In genomic region chr5:36089243-36089642, GRCm38 (mm10) we compare ENCODE assay signal across 7 mouse cellular contexts.
DNase-seq lines count a peak whose midpoint lies in the region; ATAC-seq and TF ChIP-seq lines count a peak whose summit lies in the region.

No protein-coding gene starts in this region.

- no peaks in the 10 kb centered on the region for H3K27me3 ChIP-seq in midbrain, embryonic 12.5 days
- no peaks in the 10 kb centered on the region for H3K27me3 ChIP-seq in midbrain, embryonic 11.5 days (ENCODE audit: control insufficient read depth, insufficient read depth, low read length)
- H3K27me3 ChIP-seq in heart, embryonic 16.5 days (ENCODE audit: control insufficient read depth, insufficient read depth, low read length): no peaks in the 10 kb centered on the region
- no peaks in the 10 kb centered on the region for H3K27me3 ChIP-seq in midbrain, embryonic 14.5 days (ENCODE audit: control insufficient read depth, insufficient read depth, low read length)
- no peaks in the 10 kb centered on the region for H3K27me3 ChIP-seq in hindbrain, postnatal 0 days (ENCODE audit: insufficient read depth, low read length)

- peaks cover 11% of the 10 kb centered on the region for H3K4me1 ChIP-seq in midbrain, embryonic 12.5 days
- H3K4me1 ChIP-seq in midbrain, embryonic 11.5 days (ENCODE audit: control insufficient read depth, insufficient read depth, low read length): peaks cover 2% of the 10 kb centered on the region; the same call in 1 of the 2 replicates
- peaks cover 25% of the 10 kb centered on the region for H3K4me1 ChIP-seq in heart, embryonic 16.5 days (ENCODE audit: control insufficient read depth, insufficient read depth, low read length)
- 0 out of 2 replicates have a peak, but pooled peaks cover 7% of the 10 kb centered on the region for H3K4me1 ChIP-seq in midbrain, embryonic 14.5 days (ENCODE audit: control insufficient read depth, insufficient read depth, low read length)
- no peaks in the 10 kb centered on the region for H3K4me1 ChIP-seq in hindbrain, postnatal 0 days (ENCODE audit: insufficient read depth, low read length)

- H3K4me3 ChIP-seq in midbrain, embryonic 12.5 days: no peak overlapping the region
- H3K4me3 ChIP-seq in midbrain, embryonic 11.5 days (ENCODE audit: low read depth, low read length): no peak overlapping the region
- no peak overlapping the region for H3K4me3 ChIP-seq in heart, embryonic 16.5 days (ENCODE audit: low read length)
- H3K4me3 ChIP-seq in midbrain, embryonic 14.5 days (replicated peaks; ENCODE audit: low read depth, low read length): no peak overlapping the region
- no peak overlapping the region for H3K4me3 ChIP-seq in hindbrain, postnatal 0 days (ENCODE audit: low read length)
- no peak overlapping the region for H3K4me3 ChIP-seq in left cerebral cortex, adult 2 months

- intact Hi-C loops in left cerebral cortex, postnatal 4 days (cut with DNase I): no loop called here
- intact Hi-C loops in left cerebral cortex, adult 2 months (cut with DNase I): no loop called here

- no peak for TF ChIP-seq CTCF in hindbrain, postnatal 0 days (IDR thresholded peaks at IDR 0.05; ENCODE audit: low read depth)
- no peak for TF ChIP-seq CTCF in left cerebral cortex, adult 2 months (IDR thresholded peaks at IDR 0.05)

- H3K9me3 ChIP-seq in midbrain, embryonic 12.5 days: no peaks in the 10 kb centered on the region
- H3K9me3 ChIP-seq in midbrain, embryonic 11.5 days (ENCODE audit: control insufficient read depth, low read length): no peaks in the 10 kb centered on the region
- no peaks in the 10 kb centered on the region for H3K9me3 ChIP-seq in heart, embryonic 16.5 days (replicated peaks; ENCODE audit: control insufficient read depth, low read length)
- H3K9me3 ChIP-seq in midbrain, embryonic 14.5 days (ENCODE audit: control insufficient read depth, low read length): no peaks in the 10 kb centered on the region
- H3K9me3 ChIP-seq in hindbrain, postnatal 0 days (ENCODE audit: low read length): no peaks in the 10 kb centered on the region

- no peak for DNase-seq in midbrain, embryonic 11.5 days (ENCODE audit: low spot score, missing footprints)
- no peak for DNase-seq in midbrain, embryonic 14.5 days
- no peak for DNase-seq in left cerebral cortex, postnatal 4 days
- no peak for DNase-seq in hindbrain, postnatal 0 days (ENCODE audit: low spot score)
- no peak for DNase-seq in left cerebral cortex, adult 2 months (ENCODE audit: extremely low spot score in 1 of 2, low spot score in 2 of 2)

- H3K9ac ChIP-seq in midbrain, embryonic 12.5 days (replicated peaks): no peak overlapping the region
- no peak overlapping the region for H3K9ac ChIP-seq in midbrain, embryonic 11.5 days (ENCODE audit: low read length)
- H3K9ac ChIP-seq in heart, embryonic 16.5 days (ENCODE audit: low read length): no peak overlapping the region
- H3K9ac ChIP-seq in midbrain, embryonic 14.5 days (replicated peaks; ENCODE audit: low read length): no peak overlapping the region
- no peak overlapping the region for H3K9ac ChIP-seq in hindbrain, postnatal 0 days (replicated peaks; ENCODE audit: low read length)

- H3K27ac ChIP-seq in midbrain, embryonic 12.5 days (replicated peaks): peak overlapping the region; percentile 15; the same call in 1 of the 2 replicates
- H3K27ac ChIP-seq in midbrain, embryonic 11.5 days (ENCODE audit: low read depth, low read length): no peak overlapping the region
- H3K27ac ChIP-seq in heart, embryonic 16.5 days (ENCODE audit: low read length): peak overlapping the region; percentile 59
- H3K27ac ChIP-seq in midbrain, embryonic 14.5 days (replicated peaks; ENCODE audit: low read depth, low read length): peak overlapping the region; percentile 45
- no peak overlapping the region for H3K27ac ChIP-seq in hindbrain, postnatal 0 days
- no peak overlapping the region for H3K27ac ChIP-seq in left cerebral cortex, adult 2 months

- 90% methylated on average over 2 of the region's 2 CpGs for WGBS in midbrain, embryonic 12.5 days
- WGBS in midbrain, embryonic 11.5 days: 82% methylated on average over 2 of the region's 2 CpGs
- 68% methylated on average over 2 of the region's 2 CpGs for WGBS in heart, embryonic 16.5 days
- WGBS in midbrain, embryonic 14.5 days: 91% methylated on average over 2 of the region's 2 CpGs
- 90% methylated on average over 2 of the region's 2 CpGs for WGBS in hindbrain, postnatal 0 days

- no peaks in the 10 kb centered on the region for H3K36me3 ChIP-seq in midbrain, embryonic 12.5 days
- H3K36me3 ChIP-seq in midbrain, embryonic 11.5 days (ENCODE audit: control insufficient read depth, insufficient read depth, low read length): no peaks in the 10 kb centered on the region
- no peaks in the 10 kb centered on the region for H3K36me3 ChIP-seq in heart, embryonic 16.5 days (ENCODE audit: control insufficient read depth, insufficient read depth)
- no peaks in the 10 kb centered on the region for H3K36me3 ChIP-seq in midbrain, embryonic 14.5 days (ENCODE audit: control insufficient read depth, insufficient read depth, low read length)
- no peaks in the 10 kb centered on the region for H3K36me3 ChIP-seq in hindbrain, postnatal 0 days (ENCODE audit: insufficient read depth, low read length)

- H3K4me2 ChIP-seq in midbrain, embryonic 12.5 days (replicated peaks): no peak overlapping the region
- H3K4me2 ChIP-seq in midbrain, embryonic 11.5 days: no peak overlapping the region
- H3K4me2 ChIP-seq in heart, embryonic 16.5 days (ENCODE audit: low read depth, low read length): no peak overlapping the region
- H3K4me2 ChIP-seq in midbrain, embryonic 14.5 days (ENCODE audit: low read length): no peak overlapping the region
- H3K4me2 ChIP-seq in hindbrain, postnatal 0 days (ENCODE audit: low read depth, low read length): no peak overlapping the region

- ATAC-seq in midbrain, embryonic 12.5 days (ENCODE audit: low FRiP score, low read depth): no peak
- ATAC-seq in midbrain, embryonic 11.5 days (ENCODE audit: low FRiP score): no peak
- ATAC-seq in heart, embryonic 16.5 days (replicated peaks; ENCODE audit: extremely low read depth, insufficient read depth, low FRiP score): 0 out of 2 replicates have a peak, but pooled peaks have one; percentile 20
- ATAC-seq in midbrain, embryonic 14.5 days (ENCODE audit: low FRiP score, low TSS enrichment): no peak
- ATAC-seq in hindbrain, postnatal 0 days: no peak

Comparison
In these comparisons a context has a peak if more than half of its experiments do, and no peak if none do; other contexts are left out.
1. H3K27ac ChIP-seq: peak in midbrain, embryonic 12.5 days (single experiment), heart, embryonic 16.5 days (single experiment) and midbrain, embryonic 14.5 days (single experiment); none in midbrain, embryonic 11.5 days (single experiment), hindbrain, postnatal 0 days (single experiment) and left cerebral cortex, adult 2 months (single experiment).